Mouse (Mus musculus) ES-E14 (cell line): ENCODE measurements around the gene Gm20662.

Experiments used
- CHD2 ChIP-seq: IDR thresholded peaks from 2 replicates; pipeline ENCODE4 v1.6.1; 2014; ENCODE audit warnings: mild to moderate bottlenecking, low read depth, low read length, inconsistent platforms
- HCFC1 ChIP-seq: IDR thresholded peaks from 2 replicates; pipeline ENCODE4 v1.6.1; 2012; ENCODE audit warnings: low read length, inconsistent platforms, borderline replicate concordance; ENCODE audit not compliant: insufficient read depth
- ZNF384 ChIP-seq: IDR thresholded peaks from 2 replicates; pipeline ENCODE4 v1.6.1; 2012; ENCODE audit warnings: low read depth, low read length, inconsistent platforms

GRCm38 (mm10) chr9:108047601-108048565 lies 51.7 kb downstream of the Gm20662 start:
- TF ChIP-seq ZNF384, result no peak
- no peak for TF ChIP-seq HCFC1
- TF ChIP-seq CHD2, result no peak
